ENCODE assay signal across 10 mouse cellular contexts in the genomic region with DNA sequence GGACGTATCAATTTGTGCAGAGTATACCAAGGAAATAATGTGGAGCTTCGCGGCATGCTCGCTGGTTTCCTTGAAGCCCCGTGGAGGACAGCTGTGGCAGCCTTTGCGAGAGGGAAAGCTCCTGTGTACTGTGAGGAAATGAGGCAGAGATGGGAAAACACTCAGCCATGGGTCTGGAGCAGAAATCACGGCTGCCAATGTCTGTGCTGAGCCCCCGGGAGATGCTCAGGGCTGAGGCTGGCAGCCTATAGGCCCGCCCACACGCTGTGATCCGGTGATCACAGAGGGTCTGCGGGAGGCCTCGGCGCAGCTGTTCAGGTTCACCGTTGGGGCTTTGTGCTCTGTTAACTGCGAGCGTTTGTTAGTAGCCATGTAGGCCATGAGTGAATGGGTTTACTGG. TPM values are rescaled to one million over a fixed set of nuclear protein-coding genes. Genes with fewer than 3 reads are reported as not detected.
DNase-seq lines count a peak whose midpoint lies in the region; ATAC-seq lines count a peak whose summit lies in the region.
"Had no signal": no experiment of that assay in that cellular context is flagged by ENCODE, and none has a peak within 500 bp of the region (broad histone marks: within the 10 kb centered on the region; RNA-seq: fewer than 3 reads in every experiment).

No protein-coding gene starts in this region.

- WGBS in heart, embryonic 16.5 days, result 20% methylated on average over 17 of the region's 17 CpGs
- WGBS in forebrain, embryonic 11.5 days, result 12% methylated on average over 17 of the region's 17 CpGs
- 11% methylated on average over 17 of the region's 17 CpGs for WGBS in midbrain, embryonic 10.5 days

- H3K27ac ChIP-seq in heart, embryonic 16.5 days (ENCODE audit: low read length), result no peak overlapping the region
- 0 out of 2 replicates have a peak overlapping the region, but pooled peaks have one; percentile 9 for H3K27ac ChIP-seq in forebrain, embryonic 11.5 days (ENCODE audit: low read depth, low read length)
- H3K27ac ChIP-seq in midbrain, embryonic 10.5 days (replicated peaks), result peak overlapping the region; percentile 57; the same call in 1 of the 2 replicates

- H3K9me3 ChIP-seq in heart, embryonic 16.5 days (replicated peaks; ENCODE audit: control insufficient read depth, low read length), result peaks cover 4% of the 10 kb centered on the region; the same call in 1 of the 2 replicates
- no peaks in the 10 kb centered on the region for H3K9me3 ChIP-seq in forebrain, embryonic 11.5 days (ENCODE audit: control insufficient read depth, low read length)
- 0 out of 2 replicates have a peak, but pooled peaks cover 3% of the 10 kb centered on the region for H3K9me3 ChIP-seq in midbrain, embryonic 10.5 days (replicated peaks)
- H3K9me3 ChIP-seq: G1E had no signal

- no peak overlapping the region for H3K4me3 ChIP-seq in heart, embryonic 16.5 days (ENCODE audit: low read length)
- no peak overlapping the region for H3K4me3 ChIP-seq in forebrain, embryonic 11.5 days (ENCODE audit: low read depth, low read length)
- peak overlapping the region; percentile 30 for H3K4me3 ChIP-seq in midbrain, embryonic 10.5 days

- no peak overlapping the region for H3K9ac ChIP-seq in heart, embryonic 16.5 days (ENCODE audit: low read length)
- no peak overlapping the region for H3K9ac ChIP-seq in forebrain, embryonic 11.5 days (ENCODE audit: low read length)

- DNase-seq in heart, postnatal 36 days, result no peak
- peak; percentile 53 to 67 for DNase-seq in cerebellum, postnatal 25 days
- peak; percentile 76 for DNase-seq in forebrain, embryonic 11.5 days (ENCODE audit: low spot score)
- peak; percentile 34 for DNase-seq in midbrain, embryonic 10.5 days (ENCODE audit: low spot score)
- DNase-seq in T-cell, adult 2 months (ENCODE audit: low spot score), result no peak
- DNase-seq in spleen, postnatal 4 days (ENCODE audit: low spot score in 2 of 2), result no peak
- no peak for DNase-seq in adrenal gland, postnatal 10 days
- DNase-seq: kidney, postnatal 10 days had no signal

- no peaks in the 10 kb centered on the region for H3K27me3 ChIP-seq in heart, embryonic 16.5 days (ENCODE audit: control insufficient read depth, insufficient read depth, low read length)
- peaks cover 2% of the 10 kb centered on the region; the same call in 1 of the 2 replicates for H3K27me3 ChIP-seq in forebrain, embryonic 11.5 days (ENCODE audit: control insufficient read depth, insufficient read depth, low read length)
- H3K27me3 ChIP-seq in midbrain, embryonic 10.5 days (ENCODE audit: low read depth, poor library complexity, severe bottlenecking), result peaks cover 14% of the 10 kb centered on the region

- ATAC-seq in heart, embryonic 16.5 days (replicated peaks; ENCODE audit: extremely low read depth, insufficient read depth, low FRiP score), result no peak
- ATAC-seq in forebrain, embryonic 11.5 days (replicated peaks; ENCODE audit: low FRiP score), result peak; percentile 71

- peak overlapping the region; percentile 48 for H3K4me2 ChIP-seq in heart, embryonic 16.5 days (ENCODE audit: low read depth, low read length)
- H3K4me2 ChIP-seq in forebrain, embryonic 11.5 days (ENCODE audit: low read depth, low read length, severe bottlenecking), result peak overlapping the region; percentile 22; the same call in 1 of the 2 replicates

- intact Hi-C loops in heart, postnatal 36 days (cut with DNase I), result no loop called here

- no peaks in the 10 kb centered on the region for H3K36me3 ChIP-seq in heart, embryonic 16.5 days (ENCODE audit: control insufficient read depth, insufficient read depth)
- H3K36me3 ChIP-seq in forebrain, embryonic 11.5 days (ENCODE audit: control insufficient read depth, insufficient read depth, low read length), result no peaks in the 10 kb centered on the region
- H3K36me3 ChIP-seq in midbrain, embryonic 10.5 days, result no peaks in the 10 kb centered on the region
- H3K36me3 ChIP-seq: G1E had no signal

- H3K4me1 ChIP-seq in heart, embryonic 16.5 days (ENCODE audit: control insufficient read depth, insufficient read depth, low read length), result peaks cover 7% of the 10 kb centered on the region
- no peaks in the 10 kb centered on the region; the same call in 1 of the 2 replicates for H3K4me1 ChIP-seq in forebrain, embryonic 11.5 days (replicated peaks; ENCODE audit: control insufficient read depth, insufficient read depth, low read length)
- peaks cover 17% of the 10 kb centered on the region for H3K4me1 ChIP-seq in midbrain, embryonic 10.5 days

RNA-seq across cellular contexts. Expression of gene Enoph1, which starts 51.8 kb away (rescaled TPM):
- polyA plus RNA-seq in heart, embryonic 16.5 days (2015; fragmentation: Nextera tagmentation; extraction: Ambion mirVana), result 28.2 and 29.5 TPM in 2 replicates
- total RNA-seq in heart, postnatal 36 days (2021), result 1 to 10 TPM; 6.5 to 8.6 TPM
- 50.5 and 53.1 TPM in 2 replicates for polyA plus RNA-seq in forebrain, embryonic 11.5 days (2014; fragmentation: Nextera tagmentation; extraction: Ambion mirVana)
- polyA plus RNA-seq in midbrain, embryonic 10.5 days (2016; fragmentation: Nextera tagmentation; extraction: Ambion mirVana), result 54.6 and 60.4 TPM in 2 replicates
- total RNA-seq in adrenal gland, postnatal 10 days (2021), result 10 to 100 TPM; 23.2 to 29.4 TPM

RNA-seq across cellular contexts. Expression of gene Hnrnpdl, which starts 52.1 kb away (rescaled TPM):
- polyA plus RNA-seq in heart, embryonic 16.5 days (2015; fragmentation: Nextera tagmentation; extraction: Ambion mirVana), result 80.8 and 86.0 TPM in 2 replicates
- 10 to 100 TPM; 60.2 to 70.6 TPM for total RNA-seq in heart, postnatal 36 days (2021)
- polyA plus RNA-seq in forebrain, embryonic 11.5 days (2014; fragmentation: Nextera tagmentation; extraction: Ambion mirVana), result 296 and 314 TPM in 2 replicates
- 234 and 244 TPM in 2 replicates for polyA plus RNA-seq in midbrain, embryonic 10.5 days (2016; fragmentation: Nextera tagmentation; extraction: Ambion mirVana)
- 100 to 1,000 TPM in 1 of 2 experiments, 10 to 100 TPM in 1; 96.1 to 145 TPM for total RNA-seq in adrenal gland, postnatal 10 days (2021)

Comparison
In these comparisons a context has a peak if more than half of its experiments do, and no peak if none do; other contexts are left out.
1. DNase-seq: peak in cerebellum, postnatal 25 days (2 of 2), forebrain, embryonic 11.5 days (single experiment) and midbrain, embryonic 10.5 days (single experiment); none in heart, postnatal 36 days (0 of 2), T-cell, adult 2 months (single experiment), spleen, postnatal 4 days (0 of 2) and adrenal gland, postnatal 10 days (single experiment).